Mouse (Mus musculus): ENCODE measurements around the gene Gdf5. TPM values are rescaled to one million over a fixed set of nuclear protein-coding genes. Genes with fewer than 3 reads are reported as not detected.

Gdf5 gene
- 2.7 and 4.5 TPM in 2 replicates for polyA plus RNA-seq (2015; fragmentation: Nextera tagmentation; extraction: Ambion mirVana)

GRCm38 (mm10) chr2:155945124-155945523 is at the start of gene Gdf5:
Gdf5 (minus strand) TSS chr2:155945367.
- H3K27ac ChIP-seq (ENCODE audit: low read length): no peak within 1 kb of the TSS
- H3K4me3 ChIP-seq (replicated peaks; ENCODE audit: low read length): 0 out of 2 replicates have a peak within 1 kb of the TSS, but pooled peaks have one; percentile 2
- WGBS: 14% methylated on average over 13 of the region's 13 CpGs
- peaks cover 19% of the 10 kb centered on the region for H3K4me1 ChIP-seq (replicated peaks; ENCODE audit: control insufficient read depth, insufficient read depth, low read length)
- peak within 1 kb of the TSS; percentile 32; the same call in 1 of the 2 replicates for H3K4me2 ChIP-seq (ENCODE audit: low read length)
- H3K27me3 ChIP-seq (replicated peaks; ENCODE audit: control insufficient read depth, insufficient read depth, low read length): no peaks in the 10 kb centered on the region
- H3K9me3 ChIP-seq (ENCODE audit: control insufficient read depth, low read length): no peaks in the 10 kb centered on the region
- H3K9ac ChIP-seq (replicated peaks; ENCODE audit: low read depth, low read length): no peak within 1 kb of the TSS
- ATAC-seq: no peak
- no peaks in the 10 kb centered on the region for H3K36me3 ChIP-seq (ENCODE audit: control insufficient read depth, insufficient read depth)

DNA sequence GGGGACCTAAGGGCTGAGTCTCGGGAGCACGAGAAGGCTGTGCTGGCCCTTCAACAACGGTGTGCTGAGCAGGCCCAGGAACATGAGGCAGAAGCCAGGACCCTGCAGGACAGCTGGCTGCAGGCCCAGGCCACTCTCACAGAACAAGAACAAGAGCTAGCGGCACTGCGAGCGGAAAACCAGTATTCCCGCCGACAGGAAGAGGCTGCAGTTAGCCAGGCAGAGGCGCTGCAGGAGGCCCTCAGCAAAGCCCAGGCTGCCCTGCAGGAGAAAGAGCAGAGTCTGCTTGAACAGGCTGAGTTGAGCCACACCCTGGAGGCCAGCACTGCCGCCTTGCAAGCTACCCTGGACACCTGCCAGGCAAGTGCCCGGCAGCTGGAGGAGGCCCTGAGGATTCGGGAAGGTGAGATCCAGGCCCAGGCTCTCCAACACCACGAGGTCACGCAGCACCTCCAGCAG is 46.7 kb upstream of the Gdf5 start:
- no peak overlapping the region for H3K4me2 ChIP-seq (ENCODE audit: low read length)
- H3K4me1 ChIP-seq (replicated peaks; ENCODE audit: control insufficient read depth, insufficient read depth, low read length): no peaks in the 10 kb centered on the region
- H3K27me3 ChIP-seq (replicated peaks; ENCODE audit: control insufficient read depth, insufficient read depth, low read length): no peaks in the 10 kb centered on the region
- no peak overlapping the region for H3K9ac ChIP-seq (replicated peaks; ENCODE audit: low read depth, low read length)
- ATAC-seq: no peak
- WGBS: 57% methylated on average over 14 of the region's 14 CpGs
- peaks cover 58% of the 10 kb centered on the region for H3K36me3 ChIP-seq (ENCODE audit: control insufficient read depth, insufficient read depth)
- H3K9me3 ChIP-seq (ENCODE audit: control insufficient read depth, low read length): no peaks in the 10 kb centered on the region
- H3K4me3 ChIP-seq (replicated peaks; ENCODE audit: low read length): no peak overlapping the region
- peak overlapping the region; percentile 10; the same call in 1 of the 2 replicates for H3K27ac ChIP-seq (ENCODE audit: low read length)

DNA sequence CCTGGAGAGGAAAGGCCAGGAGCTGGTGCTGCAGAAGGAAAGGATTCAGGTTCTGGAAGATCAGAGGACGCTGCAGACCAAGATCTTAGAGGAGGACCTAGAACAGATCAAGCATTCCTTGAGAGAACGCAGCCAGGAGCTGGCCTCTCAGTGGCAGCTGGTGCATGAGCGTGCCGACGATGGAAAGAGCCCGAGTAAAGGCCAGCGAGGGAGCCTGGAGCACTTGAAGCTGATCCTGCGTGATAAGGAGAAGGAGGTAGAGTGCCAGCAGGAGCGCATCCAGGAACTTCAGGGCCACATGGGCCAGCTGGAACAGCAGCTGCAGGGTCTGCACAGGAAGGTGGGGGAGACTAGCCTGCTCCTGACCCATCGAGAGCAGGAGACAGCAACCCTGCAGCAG is 46.0 kb upstream of the Gdf5 start:
- Histone ChIP-seq H3K9me3 (ENCODE audit: control insufficient read depth, low read length) (no peaks in the 10 kb centered on the region), H3K4me1 (replicated peaks; ENCODE audit: control insufficient read depth, insufficient read depth, low read length) (no peaks in the 10 kb centered on the region), H3K4me2 (ENCODE audit: low read length) (no peak overlapping the region), H3K9ac (replicated peaks; ENCODE audit: low read depth, low read length) (no peak overlapping the region), H3K27ac (ENCODE audit: low read length) (no peak overlapping the region), H3K36me3 (ENCODE audit: control insufficient read depth, insufficient read depth) (peaks cover 59% of the 10 kb centered on the region), H3K4me3 (replicated peaks; ENCODE audit: low read length) (no peak overlapping the region), H3K27me3 (replicated peaks; ENCODE audit: control insufficient read depth, insufficient read depth, low read length) (no peaks in the 10 kb centered on the region)
- ATAC-seq: no peak
- WGBS: 93% methylated on average over 10 of the region's 10 CpGs

GRCm38 (mm10) chr2:155989085-155989484 is 43.9 kb upstream of the Gdf5 start:
- ATAC-seq: no peak
- Histone ChIP-seq H3K4me3 (replicated peaks; ENCODE audit: low read length) (no peak overlapping the region), H3K9ac (replicated peaks; ENCODE audit: low read depth, low read length) (no peak overlapping the region), H3K4me1 (replicated peaks; ENCODE audit: control insufficient read depth, insufficient read depth, low read length) (no peaks in the 10 kb centered on the region), H3K4me2 (ENCODE audit: low read length) (no peak overlapping the region), H3K27me3 (replicated peaks; ENCODE audit: control insufficient read depth, insufficient read depth, low read length) (no peaks in the 10 kb centered on the region), H3K36me3 (ENCODE audit: control insufficient read depth, insufficient read depth) (peaks cover 60% of the 10 kb centered on the region), H3K27ac (ENCODE audit: low read length) (no peak overlapping the region), H3K9me3 (ENCODE audit: control insufficient read depth, low read length) (no peaks in the 10 kb centered on the region)
- 66% methylated on average over 4 of the region's 4 CpGs for WGBS

DNA sequence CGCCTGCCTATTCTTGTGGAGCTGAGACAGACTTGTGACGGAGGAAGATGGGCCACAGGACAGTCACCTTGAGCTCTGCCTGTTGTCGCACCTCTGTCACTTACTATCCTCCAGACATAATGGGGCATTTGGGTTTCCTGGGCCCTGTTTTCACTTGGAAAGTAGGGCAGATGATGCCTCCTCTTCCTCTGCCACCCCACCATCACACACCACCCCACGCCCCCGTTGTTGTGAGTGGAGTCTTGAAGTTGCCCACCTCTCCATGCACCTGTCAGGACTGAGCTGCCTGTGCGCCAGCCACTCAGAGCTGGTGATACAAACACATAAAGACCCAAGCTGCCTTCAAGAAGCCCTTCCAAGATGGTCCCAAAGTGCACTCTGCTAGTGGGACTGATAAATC is 42.0 kb upstream of the Gdf5 start:
- no peak overlapping the region for H3K9ac ChIP-seq (replicated peaks; ENCODE audit: low read depth, low read length)
- no peak overlapping the region for H3K4me2 ChIP-seq (ENCODE audit: low read length)
- H3K36me3 ChIP-seq (ENCODE audit: control insufficient read depth, insufficient read depth): peaks cover 55% of the 10 kb centered on the region
- no peaks in the 10 kb centered on the region for H3K9me3 ChIP-seq (ENCODE audit: control insufficient read depth, low read length)
- ATAC-seq: no peak
- H3K27me3 ChIP-seq (replicated peaks; ENCODE audit: control insufficient read depth, insufficient read depth, low read length): no peaks in the 10 kb centered on the region
- no peaks in the 10 kb centered on the region for H3K4me1 ChIP-seq (replicated peaks; ENCODE audit: control insufficient read depth, insufficient read depth, low read length)
- H3K4me3 ChIP-seq (replicated peaks; ENCODE audit: low read length): no peak overlapping the region
- 98% methylated on average over 6 of the region's 6 CpGs for WGBS
- no peak overlapping the region for H3K27ac ChIP-seq (ENCODE audit: low read length)

- WGBS: 85% methylated on average over 7 of the region's 7 CpGs
- no peaks in the 10 kb centered on the region for H3K27me3 ChIP-seq (replicated peaks; ENCODE audit: control insufficient read depth, insufficient read depth, low read length)
- H3K9ac ChIP-seq (replicated peaks; ENCODE audit: low read depth, low read length): no peak overlapping the region
- H3K4me2 ChIP-seq (ENCODE audit: low read length): no peak overlapping the region
- no peak overlapping the region for H3K27ac ChIP-seq (ENCODE audit: low read length)
- H3K4me3 ChIP-seq (replicated peaks; ENCODE audit: low read length): no peak overlapping the region
- no peaks in the 10 kb centered on the region for H3K9me3 ChIP-seq (ENCODE audit: control insufficient read depth, low read length)
- H3K36me3 ChIP-seq (ENCODE audit: control insufficient read depth, insufficient read depth): peaks cover 49% of the 10 kb centered on the region
- H3K4me1 ChIP-seq (replicated peaks; ENCODE audit: control insufficient read depth, insufficient read depth, low read length): no peaks in the 10 kb centered on the region
- ATAC-seq: no peak
These were observed 40.6 kb upstream of the Gdf5 start for GRCm38 (mm10) chr2:155985776-155986175.

DNA sequence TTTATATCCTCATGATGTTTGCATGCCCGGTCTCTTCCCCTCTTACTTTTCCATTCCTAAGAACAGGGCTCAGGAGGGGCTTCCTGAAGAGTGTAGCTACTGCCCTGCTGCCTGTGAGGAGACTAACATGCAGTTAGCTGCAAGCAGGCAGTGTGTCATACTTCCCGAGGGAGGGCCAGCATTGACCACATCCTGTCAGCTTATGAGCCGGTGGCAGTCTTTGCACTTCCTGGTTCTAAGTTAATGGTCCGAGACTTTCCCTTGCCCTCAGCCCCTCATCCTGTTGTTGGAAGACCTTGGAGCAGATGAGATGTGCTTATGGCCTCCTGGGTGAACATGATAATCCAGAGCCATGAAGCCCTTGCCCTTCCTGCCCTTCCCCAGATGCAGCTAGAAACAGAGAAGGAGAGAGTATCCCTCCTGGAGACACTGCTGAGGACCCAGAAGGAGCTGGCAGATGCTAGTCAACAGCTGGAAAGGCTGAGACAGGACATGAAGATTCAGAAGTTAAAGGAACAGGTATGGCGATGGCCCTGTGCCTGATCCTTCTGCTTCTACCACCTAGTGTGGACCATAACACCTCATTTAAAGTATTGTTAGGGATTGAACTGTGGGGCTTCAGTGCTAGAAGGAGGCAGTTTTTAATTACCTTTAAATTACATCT is 34.3 kb upstream of the Gdf5 start:
- Histone ChIP-seq H3K36me3 (ENCODE audit: control insufficient read depth, insufficient read depth) (peaks cover 41% of the 10 kb centered on the region), H3K4me3 (replicated peaks; ENCODE audit: low read length) (no peak overlapping the region), H3K4me1 (replicated peaks; ENCODE audit: control insufficient read depth, insufficient read depth, low read length) (no peaks in the 10 kb centered on the region), H3K4me2 (ENCODE audit: low read length) (no peak overlapping the region), H3K9ac (replicated peaks; ENCODE audit: low read depth, low read length) (no peak overlapping the region), H3K27me3 (replicated peaks; ENCODE audit: control insufficient read depth, insufficient read depth, low read length) (no peaks in the 10 kb centered on the region), H3K27ac (ENCODE audit: low read length) (no peak overlapping the region), H3K9me3 (ENCODE audit: control insufficient read depth, low read length) (no peaks in the 10 kb centered on the region)
- 88% methylated on average over 5 of the region's 5 CpGs for WGBS
- no peak for ATAC-seq

DNA sequence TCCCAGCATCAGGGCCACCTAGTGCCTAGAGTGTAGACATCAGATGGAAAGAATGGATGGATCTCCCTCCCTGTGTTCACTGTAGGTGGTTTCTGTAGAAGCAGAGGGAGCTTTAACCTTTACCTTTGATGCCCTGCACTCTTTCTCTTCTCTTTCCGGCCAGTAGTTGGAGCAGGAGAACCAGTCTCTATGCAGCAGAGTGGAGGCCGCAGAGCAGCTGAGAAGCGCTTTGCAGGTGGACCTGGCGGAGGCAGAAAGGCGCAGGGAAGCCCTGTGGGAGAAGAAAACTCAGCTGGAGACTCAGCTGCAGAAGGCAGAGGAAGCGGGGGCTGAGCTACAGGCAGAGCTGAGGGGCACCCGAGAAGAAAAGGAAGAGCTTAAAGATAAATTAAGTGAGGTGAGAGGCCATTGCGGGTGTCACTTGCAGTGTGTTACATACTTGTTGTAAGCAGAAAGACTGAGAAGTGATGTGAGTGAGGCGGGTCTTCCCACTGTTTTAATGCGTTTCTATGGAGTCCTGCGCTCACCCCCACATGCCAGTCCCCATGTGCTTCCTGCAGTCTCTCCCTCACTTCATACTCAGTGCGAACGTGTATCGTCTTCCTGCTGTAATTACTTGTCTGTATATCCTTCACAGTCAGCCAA is 29.0 kb upstream of the Gdf5 start:
- no peak for ATAC-seq
- Histone ChIP-seq H3K4me3 (replicated peaks; ENCODE audit: low read length) (no peak overlapping the region), H3K4me2 (ENCODE audit: low read length) (no peak overlapping the region), H3K27me3 (replicated peaks; ENCODE audit: control insufficient read depth, insufficient read depth, low read length) (no peaks in the 10 kb centered on the region), H3K36me3 (ENCODE audit: control insufficient read depth, insufficient read depth) (peaks cover 39% of the 10 kb centered on the region), H3K9ac (replicated peaks; ENCODE audit: low read depth, low read length) (no peak overlapping the region), H3K4me1 (replicated peaks; ENCODE audit: control insufficient read depth, insufficient read depth, low read length) (no peaks in the 10 kb centered on the region), H3K9me3 (ENCODE audit: control insufficient read depth, low read length) (no peaks in the 10 kb centered on the region), H3K27ac (ENCODE audit: low read length) (no peak overlapping the region)
- WGBS: 79% methylated on average over 14 of the region's 14 CpGs

- ATAC-seq: no peak
- H3K27me3 ChIP-seq (replicated peaks; ENCODE audit: control insufficient read depth, insufficient read depth, low read length): no peaks in the 10 kb centered on the region
- peaks cover 45% of the 10 kb centered on the region for H3K36me3 ChIP-seq (ENCODE audit: control insufficient read depth, insufficient read depth)
- H3K4me3 ChIP-seq (replicated peaks; ENCODE audit: low read length): no peak overlapping the region
- no peak overlapping the region for H3K4me2 ChIP-seq (ENCODE audit: low read length)
- H3K9ac ChIP-seq (replicated peaks; ENCODE audit: low read depth, low read length): no peak overlapping the region
- no peak overlapping the region for H3K27ac ChIP-seq (ENCODE audit: low read length)
- WGBS: 81% methylated on average over 6 of the region's 6 CpGs
- no peaks in the 10 kb centered on the region for H3K9me3 ChIP-seq (ENCODE audit: control insufficient read depth, low read length)
- no peaks in the 10 kb centered on the region for H3K4me1 ChIP-seq (replicated peaks; ENCODE audit: control insufficient read depth, insufficient read depth, low read length)
These were observed 28.2 kb upstream of the Gdf5 start for GRCm38 (mm10) chr2:155973348-155973747.

Measured in forebrain, embryonic 16.5 days (tissue).